Mouse (Mus musculus): ENCODE results near the gene Gm49396.

Gm49396 gene

GRCm38 (mm10) chr7:30608476-30608875 is 45.3 kb downstream of the Gm49396 start:
- no peak for DNase-seq (ENCODE audit: low read depth in 1 of 2, low spot score in 2 of 2)

GRCm38 (mm10) chr7:30610043-30610442 is 46.9 kb downstream of the Gm49396 start:
- no peak for DNase-seq (ENCODE audit: low read depth in 1 of 2, low spot score in 2 of 2)

- no peak for DNase-seq (ENCODE audit: low read depth in 1 of 2, low spot score in 2 of 2)
Observed at GRCm38 (mm10) chr7:30612654-30613402, 49.7 kb downstream of the Gm49396 start, which contains the start of gene Upk1a. Upk1a (minus strand) TSS chr7:30612847.

GRCm38 (mm10) chr7:30613529-30614112 is 50.5 kb downstream of the Gm49396 start:
- DNase-seq (ENCODE audit: low read depth in 1 of 2, low spot score in 2 of 2) = peak in 1 of 2 experiments; percentile 34

- no peak for DNase-seq (ENCODE audit: low read depth in 1 of 2, low spot score in 2 of 2)
Observed at GRCm38 (mm10) chr7:30614454-30614853, 51.3 kb downstream of the Gm49396 start.

- no peak for DNase-seq (ENCODE audit: low read depth in 1 of 2, low spot score in 2 of 2)
Observed at GRCm38 (mm10) chr7:30615049-30615760, 52.1 kb downstream of the Gm49396 start.
